Mouse (Mus musculus): ENCODE measurements at regions not wholly inside any gene's neighbourhood (a gene's known extent, or its start where the extent isn't known, plus 50 kb on each side); places are given as distances from the start of the nearest gene placed in this dataset.
"Not testable (repeated sequence)": the region's sequence is repeated elsewhere in the genome, so short reads cannot be mapped to it uniquely, and the experiment has no call there.

DNA sequence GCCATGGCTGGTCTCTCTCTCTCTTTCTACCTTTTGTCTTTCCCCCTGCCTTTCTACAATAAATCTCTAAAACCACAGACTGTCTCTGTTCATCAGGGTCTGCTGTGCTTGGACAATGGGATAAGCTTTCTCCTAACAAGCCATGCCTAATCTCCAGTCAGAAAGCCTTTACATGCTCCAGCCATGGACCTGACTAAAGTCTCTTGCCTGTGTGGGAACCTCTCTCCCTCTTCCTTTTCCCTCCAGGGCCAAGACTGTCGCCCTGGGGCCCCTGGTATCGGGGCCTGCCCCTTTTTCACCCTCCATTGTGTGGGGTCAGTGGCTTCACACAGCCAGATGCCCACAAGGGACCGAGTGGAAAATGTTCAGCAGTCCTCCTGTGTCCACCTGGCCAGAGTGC is 1151.3 kb upstream of the Prmt6 start:
- no peak overlapping the region for H3K4me2 ChIP-seq (replicated peaks)

DNA sequence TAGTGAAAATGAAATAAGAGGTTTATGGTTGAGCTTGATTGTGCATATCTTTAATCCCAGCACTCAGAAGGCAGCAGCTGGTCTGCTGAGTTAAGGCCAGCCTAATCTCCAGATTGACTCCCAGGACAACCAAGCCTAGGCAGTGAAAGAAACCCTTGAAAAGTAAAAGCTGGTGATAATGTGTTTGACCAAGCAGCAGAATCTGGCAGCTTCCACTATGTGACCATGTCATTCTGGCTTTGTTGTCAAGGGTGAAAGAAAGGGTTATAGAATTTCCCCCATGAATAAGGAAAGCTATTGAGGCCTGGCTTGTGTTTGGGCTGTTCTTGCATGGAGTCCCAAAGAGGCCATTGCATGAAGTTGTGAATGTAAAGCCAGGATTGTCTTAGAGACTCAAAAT is 1142.3 kb upstream of the Prmt6 start:
- no peak overlapping the region for H3K4me2 ChIP-seq (replicated peaks)
- peak; percentile 31; the same call in 1 of the 2 replicates for ATAC-seq (ENCODE audit: low FRiP score)
- no peak for DNase-seq (ENCODE audit: low spot score)
- no peak overlapping the region for H3K4me3 ChIP-seq (replicated peaks; ENCODE audit: low read length)
- H3K9me3 ChIP-seq (ENCODE audit: control insufficient read depth, low read length), result no peaks in the 10 kb centered on the region
- H3K4me1 ChIP-seq (replicated peaks; ENCODE audit: control insufficient read depth, insufficient read depth, low read length), result no peaks in the 10 kb centered on the region
- H3K27me3 ChIP-seq (ENCODE audit: control insufficient read depth, insufficient read depth, low read length), result no peaks in the 10 kb centered on the region
- H3K9ac ChIP-seq, result no peak overlapping the region
- H3K36me3 ChIP-seq (replicated peaks; ENCODE audit: control insufficient read depth, insufficient read depth), result no peaks in the 10 kb centered on the region
- H3K27ac ChIP-seq, result no peak overlapping the region

More for the DNA sequence above, 1151.3 kb upstream of the Prmt6 start:
- WGBS, result 32% methylated on average over 3 of the region's 3 CpGs
- H3K9ac ChIP-seq, result no peak overlapping the region
- ATAC-seq (ENCODE audit: low FRiP score) (no peak), DNase-seq (ENCODE audit: low spot score) (no peak)
- no peaks in the 10 kb centered on the region for H3K4me1 ChIP-seq (replicated peaks; ENCODE audit: control insufficient read depth, insufficient read depth, low read length)
- H3K27me3 ChIP-seq (ENCODE audit: control insufficient read depth, insufficient read depth, low read length), result no peaks in the 10 kb centered on the region
- H3K36me3 ChIP-seq (replicated peaks; ENCODE audit: control insufficient read depth, insufficient read depth), result no peaks in the 10 kb centered on the region
- H3K27ac ChIP-seq, result no peak overlapping the region
- H3K9me3 ChIP-seq (ENCODE audit: control insufficient read depth, low read length), result no peaks in the 10 kb centered on the region
- H3K4me3 ChIP-seq (replicated peaks; ENCODE audit: low read length), result no peak overlapping the region

- ATAC-seq (ENCODE audit: low FRiP score); H3K4me3 ChIP-seq (replicated peaks; ENCODE audit: low read length); DNase-seq (ENCODE audit: low spot score); H3K27me3 ChIP-seq (ENCODE audit: control insufficient read depth, insufficient read depth, low read length); H3K9me3 ChIP-seq (ENCODE audit: control insufficient read depth, low read length); H3K9ac ChIP-seq; H3K4me2 ChIP-seq (replicated peaks); H3K4me1 ChIP-seq (replicated peaks; ENCODE audit: control insufficient read depth, insufficient read depth, low read length); H3K27ac ChIP-seq; H3K36me3 ChIP-seq (replicated peaks; ENCODE audit: control insufficient read depth, insufficient read depth): not testable (repeated sequence)
- WGBS, result 63% methylated on average over 1 of the region's 1 CpGs
Observed at GRCm38 (mm10) chr3:111392713-111393112, 1141.9 kb upstream of the Prmt6 start.

DNA sequence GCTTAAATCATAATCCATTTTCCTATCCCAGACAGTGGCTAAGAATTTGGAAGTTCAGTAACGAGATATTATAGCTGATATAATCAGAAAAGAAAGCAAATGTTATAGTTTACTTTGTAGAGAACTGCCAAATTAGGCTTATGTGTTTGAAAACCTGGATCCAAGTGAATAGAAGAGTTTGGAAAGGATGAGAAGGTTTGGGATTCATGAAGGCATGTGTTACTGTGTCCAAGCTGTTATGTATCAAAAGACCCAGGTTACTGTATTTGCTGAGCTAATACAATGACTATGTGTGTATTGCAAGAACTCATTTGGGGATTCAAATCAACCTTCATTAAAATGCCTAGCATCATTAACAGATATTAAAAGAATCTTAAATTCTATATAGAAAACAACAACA is 1135.9 kb upstream of the Prmt6 start:
- ATAC-seq (ENCODE audit: low FRiP score) (no peak), DNase-seq (ENCODE audit: low spot score) (no peak)
- Histone ChIP-seq H3K36me3 (replicated peaks; ENCODE audit: control insufficient read depth, insufficient read depth) (no peaks in the 10 kb centered on the region), H3K27me3 (ENCODE audit: control insufficient read depth, insufficient read depth, low read length) (no peaks in the 10 kb centered on the region), H3K27ac (no peak overlapping the region), H3K4me1 (replicated peaks; ENCODE audit: control insufficient read depth, insufficient read depth, low read length) (no peaks in the 10 kb centered on the region), H3K9ac (no peak overlapping the region), H3K4me3 (replicated peaks; ENCODE audit: low read length) (no peak overlapping the region), H3K4me2 (replicated peaks) (no peak overlapping the region), H3K9me3 (ENCODE audit: control insufficient read depth, low read length) (no peaks in the 10 kb centered on the region)
- WGBS, result 95% methylated on average over 1 of the region's 1 CpGs

DNA sequence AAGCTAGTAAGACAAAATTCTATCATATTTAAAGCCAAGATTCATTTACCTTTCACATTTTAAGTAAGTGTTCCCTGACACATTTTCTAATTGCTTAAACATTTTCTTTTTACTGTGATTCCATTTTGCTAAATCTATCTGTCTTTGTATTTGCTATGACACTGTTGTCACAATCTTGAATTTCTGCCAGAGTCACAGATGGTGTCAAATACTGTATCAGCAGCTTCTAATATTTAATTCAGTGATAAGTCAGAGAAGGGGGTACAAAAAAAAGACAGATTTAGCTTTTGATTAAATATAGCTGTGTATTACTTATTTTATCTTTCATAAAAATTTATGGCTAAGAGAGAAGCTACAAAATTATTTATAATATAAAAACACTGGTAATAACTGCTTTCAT is 1135.5 kb upstream of the Prmt6 start:
- Histone ChIP-seq H3K4me3 (replicated peaks; ENCODE audit: low read length) (no peak overlapping the region), H3K4me1 (replicated peaks; ENCODE audit: control insufficient read depth, insufficient read depth, low read length) (no peaks in the 10 kb centered on the region), H3K27ac (no peak overlapping the region), H3K27me3 (ENCODE audit: control insufficient read depth, insufficient read depth, low read length) (no peaks in the 10 kb centered on the region), H3K9ac (no peak overlapping the region), H3K36me3 (replicated peaks; ENCODE audit: control insufficient read depth, insufficient read depth) (no peaks in the 10 kb centered on the region), H3K9me3 (ENCODE audit: control insufficient read depth, low read length) (no peaks in the 10 kb centered on the region), H3K4me2 (replicated peaks) (no peak overlapping the region)
- DNase-seq (ENCODE audit: low spot score), result no peak
- ATAC-seq (ENCODE audit: low FRiP score), result no peak

DNA sequence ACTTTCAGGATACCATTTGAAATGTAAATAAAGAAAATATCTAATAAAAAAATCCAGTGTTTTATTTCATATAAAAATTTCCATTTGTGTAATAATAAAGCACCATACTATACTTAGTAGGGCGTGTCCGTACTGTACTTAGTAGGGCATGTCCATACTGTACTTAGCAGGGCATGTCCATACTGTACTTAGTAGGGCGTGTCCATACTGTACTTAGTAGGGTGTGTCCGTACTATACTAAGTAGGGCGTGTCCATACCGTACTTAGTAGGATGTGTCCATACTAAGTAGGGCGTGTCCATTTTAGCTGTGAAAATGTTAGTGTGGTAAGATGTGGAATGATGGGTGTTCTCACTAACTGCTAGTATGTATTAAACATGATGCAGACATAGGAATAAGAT is 1134.8 kb upstream of the Prmt6 start:
- ATAC-seq (ENCODE audit: low FRiP score) (no peak), DNase-seq (ENCODE audit: low spot score) (no peak)
- Histone ChIP-seq H3K27ac (no peak overlapping the region), H3K27me3 (ENCODE audit: control insufficient read depth, insufficient read depth, low read length) (no peaks in the 10 kb centered on the region), H3K9ac (no peak overlapping the region), H3K36me3 (replicated peaks; ENCODE audit: control insufficient read depth, insufficient read depth) (no peaks in the 10 kb centered on the region), H3K9me3 (ENCODE audit: control insufficient read depth, low read length) (no peaks in the 10 kb centered on the region), H3K4me2 (replicated peaks) (no peak overlapping the region), H3K4me1 (replicated peaks; ENCODE audit: control insufficient read depth, insufficient read depth, low read length) (no peaks in the 10 kb centered on the region), H3K4me3 (replicated peaks; ENCODE audit: low read length) (no peak overlapping the region)
- WGBS, result 95% methylated on average over 7 of the region's 7 CpGs

GRCm38 (mm10) chr3:111371259-111371658 is 1120.5 kb upstream of the Prmt6 start:
- 67% methylated on average over 1 of the region's 1 CpGs for WGBS
- H3K27me3 ChIP-seq (ENCODE audit: control insufficient read depth, insufficient read depth, low read length), result no peaks in the 10 kb centered on the region
- H3K4me2 ChIP-seq (replicated peaks), result no peak overlapping the region
- H3K9me3 ChIP-seq (ENCODE audit: control insufficient read depth, low read length), result no peaks in the 10 kb centered on the region
- H3K4me3 ChIP-seq (replicated peaks; ENCODE audit: low read length), result no peak overlapping the region
- H3K4me1 ChIP-seq (replicated peaks; ENCODE audit: control insufficient read depth, insufficient read depth, low read length), result no peaks in the 10 kb centered on the region
- H3K27ac ChIP-seq, result no peak overlapping the region
- DNase-seq (ENCODE audit: low spot score) (no peak), ATAC-seq (ENCODE audit: low FRiP score) (no peak)
- no peaks in the 10 kb centered on the region for H3K36me3 ChIP-seq (replicated peaks; ENCODE audit: control insufficient read depth, insufficient read depth)
- no peak overlapping the region for H3K9ac ChIP-seq

DNA sequence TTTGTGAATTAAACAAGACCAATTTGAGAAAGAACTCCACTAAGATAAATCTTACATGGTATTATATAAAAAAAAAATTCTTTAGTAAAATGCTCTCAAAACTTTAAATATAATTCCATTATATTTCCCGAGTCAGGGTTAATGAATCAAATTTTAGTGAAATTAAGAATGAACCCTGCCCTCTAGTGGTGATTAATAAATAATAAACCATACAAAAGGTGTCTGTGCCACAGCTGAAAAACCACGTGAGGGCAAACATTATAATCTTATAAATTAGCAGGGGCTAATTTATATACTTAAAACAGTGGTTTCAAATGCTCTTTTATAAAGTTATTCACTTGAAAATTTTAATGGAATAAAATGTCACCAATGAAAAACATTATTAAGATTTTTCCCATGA is 1087.4 kb upstream of the Prmt6 start:
- DNase-seq (ENCODE audit: low spot score) (peak; percentile 38), ATAC-seq (ENCODE audit: low FRiP score) (no peak)
- Histone ChIP-seq H3K27ac (no peak overlapping the region), H3K36me3 (replicated peaks; ENCODE audit: control insufficient read depth, insufficient read depth) (no peaks in the 10 kb centered on the region), H3K4me1 (replicated peaks; ENCODE audit: control insufficient read depth, insufficient read depth, low read length) (no peaks in the 10 kb centered on the region), H3K9ac (no peak overlapping the region), H3K4me3 (replicated peaks; ENCODE audit: low read length) (no peak overlapping the region), H3K27me3 (ENCODE audit: control insufficient read depth, insufficient read depth, low read length) (no peaks in the 10 kb centered on the region), H3K4me2 (replicated peaks) (no peak overlapping the region), H3K9me3 (ENCODE audit: control insufficient read depth, low read length) (no peaks in the 10 kb centered on the region)
- WGBS, result 32% methylated on average over 2 of the region's 2 CpGs

DNA sequence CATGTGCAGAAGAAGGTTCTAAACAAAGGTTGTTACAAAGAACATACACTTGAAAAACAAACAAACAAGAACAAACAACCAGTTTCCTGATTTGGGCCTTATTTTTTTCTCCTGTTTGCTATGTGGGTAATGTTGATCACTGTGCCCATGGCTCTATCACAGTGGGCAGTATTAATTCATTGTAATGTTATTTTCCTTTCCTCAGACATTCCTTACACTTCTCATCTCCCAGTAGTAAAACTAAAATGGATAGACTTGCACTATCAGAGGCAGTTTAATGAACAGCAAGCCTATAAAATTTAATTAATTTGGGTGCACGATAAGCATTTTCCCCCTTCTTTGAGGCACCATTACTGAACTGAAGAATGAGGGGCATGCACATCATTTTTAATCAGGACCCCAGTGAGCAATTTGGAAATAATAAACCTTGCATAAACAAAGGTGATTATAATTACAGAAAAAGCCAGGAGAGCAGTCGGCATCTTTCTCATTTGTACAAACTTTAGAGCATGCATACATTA is 1040.3 kb upstream of the Prmt6 start:
- Histone ChIP-seq H3K36me3 (replicated peaks; ENCODE audit: control insufficient read depth, insufficient read depth) (no peaks in the 10 kb centered on the region), H3K4me1 (replicated peaks; ENCODE audit: control insufficient read depth, insufficient read depth, low read length) (no peaks in the 10 kb centered on the region), H3K27me3 (ENCODE audit: control insufficient read depth, insufficient read depth, low read length) (no peaks in the 10 kb centered on the region), H3K9me3 (ENCODE audit: control insufficient read depth, low read length) (no peaks in the 10 kb centered on the region), H3K4me3 (replicated peaks; ENCODE audit: low read length) (no peak overlapping the region), H3K4me2 (replicated peaks) (no peak overlapping the region), H3K27ac (no peak overlapping the region), H3K9ac (no peak overlapping the region)
- WGBS, result 71% methylated on average over 2 of the region's 2 CpGs
- DNase-seq (ENCODE audit: low spot score), result no peak
- no peak for ATAC-seq (ENCODE audit: low FRiP score)

DNA sequence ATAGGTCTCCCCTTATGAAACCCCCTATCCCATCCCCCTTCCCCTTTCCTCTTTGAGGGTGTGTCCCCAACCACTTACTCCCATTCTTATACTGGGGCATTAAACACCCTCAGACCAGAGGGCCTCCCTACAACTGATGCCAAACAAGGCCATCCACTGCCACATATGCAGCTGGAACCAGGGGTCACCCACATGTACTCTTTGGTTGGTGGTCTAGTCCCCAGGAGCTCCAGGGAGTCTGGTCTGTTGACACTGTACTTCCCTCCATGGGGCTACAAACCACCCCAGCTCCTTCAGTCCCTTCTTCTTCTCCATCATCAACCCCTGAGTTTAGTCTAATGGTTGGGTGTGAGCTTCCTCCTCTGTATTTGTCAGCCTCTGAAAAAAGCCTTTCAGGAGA is 1030.8 kb upstream of the Prmt6 start:
- H3K9me3 ChIP-seq (ENCODE audit: control insufficient read depth, low read length), result no peaks in the 10 kb centered on the region

More for the DNA sequence above, 1030.8 kb upstream of the Prmt6 start:
- H3K4me3 ChIP-seq (replicated peaks; ENCODE audit: low read length), result no peak overlapping the region
- no peak overlapping the region for H3K4me2 ChIP-seq (replicated peaks)
- H3K4me1 ChIP-seq (replicated peaks; ENCODE audit: control insufficient read depth, insufficient read depth, low read length), result no peaks in the 10 kb centered on the region
- H3K9ac ChIP-seq, result no peak overlapping the region
- H3K27me3 ChIP-seq (ENCODE audit: control insufficient read depth, insufficient read depth, low read length), result no peaks in the 10 kb centered on the region
- no peak for ATAC-seq (ENCODE audit: low FRiP score)
- DNase-seq (ENCODE audit: low spot score), result no peak
- H3K36me3 ChIP-seq (replicated peaks; ENCODE audit: control insufficient read depth, insufficient read depth), result no peaks in the 10 kb centered on the region
- H3K27ac ChIP-seq, result no peak overlapping the region

Measured in hindbrain, embryonic 14.5 days (tissue).